Mouse (Mus musculus) stomach, postnatal 0 days (tissue): ENCODE results near the gene Frmd4b. TPM values are rescaled to one million over a fixed set of nuclear protein-coding genes. Genes with fewer than 3 reads are reported as not detected.
A peak's percentile ranks its signal among the peaks of the same experiment; 100 is the strongest.

Experiments used
- ATAC-seq: fragments of 200-750 bp; cut with Nextera tagmentation; 2 replicates; pipeline ENCODE4 v1.8.0; 2017; ENCODE audit not compliant: low FRiP score, low TSS enrichment
- DNase-seq: peaks from one replicate; pipeline ENCODE4 v3.0.0-alpha.2; 2016; ENCODE audit warnings: low spot score
- H3K27ac ChIP-seq: fragments of 300-500 bp; sonication (generic); replicated peaks from 2 replicates; pipeline ENCODE4 v1.5.1; 2014; ENCODE audit warnings: mild to moderate bottlenecking, control low read depth
- H3K27me3 ChIP-seq: fragments of 300-500 bp; sonication (generic); 2 replicates; pipeline ENCODE4 v1.6.1; 2014; ENCODE audit warnings: low read length; ENCODE audit not compliant: control insufficient read depth, insufficient read depth
- H3K36me3 ChIP-seq: fragments of 300-500 bp; sonication (generic); 2 replicates; pipeline ENCODE4 v1.6.1; 2014; ENCODE audit warnings: low read length, mixed read lengths; ENCODE audit not compliant: control insufficient read depth, insufficient read depth
- H3K4me1 ChIP-seq: fragments of 300-500 bp; sonication (generic); replicated peaks from 2 replicates; pipeline ENCODE4 v1.6.1; 2014; ENCODE audit warnings: antibody characterized with exemption; ENCODE audit not compliant: control insufficient read depth, insufficient read depth
- H3K4me2 ChIP-seq: fragments of 300-500 bp; sonication (generic); replicated peaks from 2 replicates; pipeline ENCODE4 v1.6.1; 2014; ENCODE audit warnings: low read depth, mild to moderate bottlenecking, control low read depth, moderate library complexity
- H3K4me3 ChIP-seq: fragments of 300-500 bp; sonication (generic); 2 replicates; pipeline ENCODE4 v1.5.1; 2014; ENCODE audit warnings: low read depth, low read length, control low read depth
- H3K9ac ChIP-seq: fragments of 300-500 bp; sonication (generic); 2 replicates; pipeline ENCODE4 v1.6.1; 2014; ENCODE audit warnings: mild to moderate bottlenecking, low read length, control low read depth, mixed read lengths
- H3K9me3 ChIP-seq: fragments of 300-500 bp; sonication (generic); 2 replicates; pipeline ENCODE4 v1.6.1; 2016; ENCODE audit warnings: low read length; ENCODE audit not compliant: control insufficient read depth
- CTCF ChIP-seq: IDR thresholded peaks from 2 replicates; pipeline ENCODE4 v1.5.1; 2016; ENCODE audit warnings: antibody characterized with exemption, low read depth, mild to moderate bottlenecking, moderate library complexity
- EP300 ChIP-seq: optimal IDR thresholded peaks from 2 replicates; pipeline ENCODE3; 2016; ENCODE audit warnings: antibody characterized with exemption
- WGBS: fragments of 180-500 bp; shearing (Covaris S2); extraction: QIAGEN DNeasy Blood & Tissue Kit; methylation state at CpG from one replicate; pipeline ENCODE4 v1.1.7; 2014; 5-methylcytosine and 5-hydroxymethylcytosine counted together
- polyA plus RNA-seq: library from polyadenylated mRNA; unstranded; fragments of >200 nt; fragmentation: Nextera tagmentation; extraction: Ambion mirVana; gene quantifications from 2 replicates; pipeline ENCODE4 v1.2.1, GENCODE M21; 2015

The Frmd4b gene
- polyA plus RNA-seq, 1 experiment from 2014 or later, result 11.2 TPM

- WGBS, result 69% methylated on average over 15 of the region's 15 CpGs
- Histone ChIP-seq H3K9me3 (no peaks in the 10 kb centered on the region), H3K9ac (no peak overlapping the region), H3K4me3 (no peak overlapping the region), H3K36me3 (no peaks in the 10 kb centered on the region), H3K27ac (no peak overlapping the region), H3K27me3 (no peaks in the 10 kb centered on the region), H3K4me1 (no peaks in the 10 kb centered on the region), H3K4me2 (no peak overlapping the region)
- no peak for DNase-seq
- TF ChIP-seq EP300 (no peak), CTCF (no peak)
- ATAC-seq, result no peak
Observed at GRCm38 (mm10) chr6:97528961-97529680, 88.2 kb downstream of the Frmd4b start.

GRCm38 (mm10) chr6:97526092-97526491 is 91.2 kb downstream of the Frmd4b start:
- WGBS, result 18% methylated on average over 8 of the region's 8 CpGs
- TF ChIP-seq CTCF (peak; percentile 92), EP300 (no peak)
- Histone ChIP-seq H3K4me3 (no peak overlapping the region), H3K9ac (no peak overlapping the region), H3K36me3 (no peaks in the 10 kb centered on the region), H3K4me1 (no peaks in the 10 kb centered on the region), H3K27ac (no peak overlapping the region), H3K9me3 (no peaks in the 10 kb centered on the region), H3K4me2 (no peak overlapping the region), H3K27me3 (no peaks in the 10 kb centered on the region)
- ATAC-seq (peak; percentile 54; the same call in 1 of the 2 replicates), DNase-seq (peak; percentile 79)

DNA sequence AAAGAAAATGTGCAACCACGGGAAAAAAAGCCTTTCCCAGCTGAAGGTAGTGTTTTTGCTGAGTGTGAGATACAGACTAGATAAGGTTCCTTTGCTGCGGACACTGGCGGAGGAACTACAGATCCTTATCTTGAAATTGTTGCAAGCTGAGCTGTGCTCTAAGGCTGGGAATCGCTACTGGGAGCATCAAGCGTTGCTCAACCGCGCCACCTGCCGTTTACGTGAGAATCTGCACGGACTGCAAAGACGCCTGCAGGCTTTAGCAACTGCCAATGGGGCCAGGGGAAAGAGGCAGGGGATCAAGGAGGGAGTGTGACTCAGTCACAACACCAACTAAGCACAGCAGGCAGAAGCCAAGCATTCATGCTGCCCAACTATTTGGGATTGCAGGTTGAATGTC is 94.2 kb downstream of the Frmd4b start:
- TF ChIP-seq CTCF (peak; percentile 98), EP300 (no peak)
- no peak overlapping the region for H3K4me3 ChIP-seq
- WGBS, result under 1% methylated on average over 11 of the region's 11 CpGs
- no peaks in the 10 kb centered on the region for H3K36me3 ChIP-seq
- H3K27ac ChIP-seq, result no peak overlapping the region
- peak; percentile 32; the same call in 1 of the 2 replicates for ATAC-seq
- H3K4me1 ChIP-seq, result no peaks in the 10 kb centered on the region
- H3K27me3 ChIP-seq, result no peaks in the 10 kb centered on the region
- H3K9ac ChIP-seq, result no peak overlapping the region
- DNase-seq, result peak; percentile 83
- H3K4me2 ChIP-seq, result no peak overlapping the region
- no peaks in the 10 kb centered on the region for H3K9me3 ChIP-seq

- no peaks in the 10 kb centered on the region for H3K36me3 ChIP-seq
- H3K4me1 ChIP-seq, result no peaks in the 10 kb centered on the region
- H3K27me3 ChIP-seq, result no peaks in the 10 kb centered on the region
- H3K9me3 ChIP-seq, result no peaks in the 10 kb centered on the region
- no peak overlapping the region for H3K4me2 ChIP-seq
- no peak overlapping the region for H3K4me3 ChIP-seq
- H3K27ac ChIP-seq, result no peak overlapping the region
- WGBS, result 38% methylated on average over 13 of the region's 13 CpGs
- DNase-seq, result no peak
- TF ChIP-seq CTCF (no peak), EP300 (no peak)
- ATAC-seq, result no peak
- H3K9ac ChIP-seq, result no peak overlapping the region
Observed at GRCm38 (mm10) chr6:97521279-97522038, 95.9 kb downstream of the Frmd4b start.

DNA sequence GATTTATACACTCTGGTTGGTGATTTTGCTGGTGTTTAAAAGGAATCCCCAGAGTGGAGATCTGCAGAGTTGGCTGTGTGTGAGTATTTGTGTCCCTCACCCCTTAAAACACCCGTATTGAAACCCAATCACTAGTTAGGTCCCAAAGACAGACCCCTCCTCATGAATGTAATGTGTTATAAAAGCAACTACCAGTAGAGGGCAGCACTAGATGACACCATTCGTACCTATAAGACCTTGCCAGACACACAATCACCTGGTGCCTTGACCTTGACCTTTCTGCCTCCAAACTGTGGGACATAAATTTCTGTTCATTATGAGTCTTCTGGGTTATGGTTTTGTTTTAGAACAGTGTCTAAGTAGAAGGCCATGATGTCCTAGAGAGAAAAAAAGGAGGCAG is 96.8 kb downstream of the Frmd4b start:
- no peaks in the 10 kb centered on the region for H3K27me3 ChIP-seq
- no peak overlapping the region for H3K9ac ChIP-seq
- DNase-seq (no peak), ATAC-seq (no peak)
- WGBS, result 65% methylated on average over 2 of the region's 2 CpGs
- no peak overlapping the region for H3K4me3 ChIP-seq
- no peak overlapping the region for H3K4me2 ChIP-seq
- H3K4me1 ChIP-seq, result no peaks in the 10 kb centered on the region
- TF ChIP-seq CTCF, result peak; percentile 68
- TF ChIP-seq EP300, result no peak
- H3K27ac ChIP-seq, result no peak overlapping the region
- no peaks in the 10 kb centered on the region for H3K36me3 ChIP-seq
- H3K9me3 ChIP-seq, result no peaks in the 10 kb centered on the region

DNA sequence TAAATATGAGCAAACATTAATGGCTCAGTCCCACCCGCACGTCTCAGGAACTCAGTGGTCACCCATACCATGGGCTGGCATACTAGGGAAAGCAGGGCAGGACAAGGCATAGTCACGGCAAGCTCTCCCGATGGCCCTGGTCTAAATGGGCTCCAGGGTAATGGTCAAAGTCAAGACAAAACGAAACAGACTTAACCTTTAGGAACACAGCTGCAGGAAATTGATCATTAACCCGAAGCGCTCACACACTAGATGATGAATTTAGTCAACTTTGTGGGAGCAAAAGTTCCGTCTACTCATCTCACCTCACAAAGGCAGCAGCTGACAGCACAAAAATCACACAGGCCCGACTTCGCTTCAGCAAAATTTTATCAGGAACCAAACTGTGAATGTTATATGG is 97.8 kb downstream of the Frmd4b start:
- ATAC-seq, result no peak
- 68% methylated on average over 10 of the region's 10 CpGs for WGBS

More for the DNA sequence above, 97.8 kb downstream of the Frmd4b start:
- Histone ChIP-seq H3K36me3 (no peaks in the 10 kb centered on the region), H3K4me1 (no peaks in the 10 kb centered on the region), H3K27ac (no peak overlapping the region), H3K9ac (no peak overlapping the region), H3K27me3 (no peaks in the 10 kb centered on the region), H3K4me2 (no peak overlapping the region), H3K4me3 (no peak overlapping the region), H3K9me3 (no peaks in the 10 kb centered on the region)
- TF ChIP-seq EP300 (no peak), CTCF (no peak)
- DNase-seq, result no peak
